Mouse (Mus musculus) limb, embryonic 14.5 days (tissue): ENCODE data around the gene Olfr1406. TPM values are rescaled to one million over a fixed set of nuclear protein-coding genes. Genes with fewer than 3 reads are reported as not detected.

Experiments used
- ATAC-seq: fragments of 200-750 bp; cut with Nextera tagmentation; 2 replicates; pipeline ENCODE4 v1.8.0; 2017; ENCODE audit warnings: low read depth, moderate number of reproducible peaks, moderate TSS enrichment; ENCODE audit not compliant: low FRiP score
- DNase-seq: peaks from one replicate; pipeline ENCODE4 v3.0.0-alpha.2; 2015; ENCODE audit warnings: low spot score
- H3K27ac ChIP-seq: fragments of 300-500 bp; sonication (generic); replicated peaks from 2 replicates; pipeline ENCODE4 v1.5.1; 2014; ENCODE audit warnings: low read depth, mild to moderate bottlenecking, low read length, moderate library complexity, mixed read lengths
- H3K27me3 ChIP-seq: fragments of 300-500 bp; sonication (generic); 2 replicates; pipeline ENCODE4 v1.6.1; 2014; ENCODE audit warnings: low read length, mixed read lengths; ENCODE audit not compliant: control insufficient read depth, insufficient read depth
- H3K36me3 ChIP-seq: fragments of 300-500 bp; sonication (generic); 2 replicates; pipeline ENCODE4 v1.6.1; 2014; ENCODE audit warnings: mild to moderate bottlenecking, low read length, moderate library complexity, mixed read lengths; ENCODE audit not compliant: control insufficient read depth, insufficient read depth
- H3K4me1 ChIP-seq: fragments of 300-500 bp; sonication (generic); 2 replicates; pipeline ENCODE4 v1.6.1; 2014; ENCODE audit warnings: antibody characterized with exemption, low read length, mixed read lengths; ENCODE audit not compliant: control insufficient read depth, insufficient read depth
- H3K4me2 ChIP-seq: fragments of 300-500 bp; sonication (generic); replicated peaks from 2 replicates; pipeline ENCODE4 v1.6.1; 2014; ENCODE audit warnings: low read depth, mild to moderate bottlenecking, low read length, moderate library complexity; ENCODE audit not compliant: severe bottlenecking
- H3K4me3 ChIP-seq: fragments of 300-500 bp; sonication (generic); replicated peaks from 2 replicates; pipeline ENCODE4 v1.5.1; 2014; ENCODE audit warnings: low read length
- H3K9ac ChIP-seq: fragments of 300-500 bp; sonication (generic); 2 replicates; pipeline ENCODE4 v1.6.1; 2014; ENCODE audit warnings: mild to moderate bottlenecking, low read depth, low read length, moderate library complexity; ENCODE audit not compliant: severe bottlenecking
- H3K9me3 ChIP-seq: fragments of 300-500 bp; sonication (generic); 2 replicates; pipeline ENCODE4 v1.6.1; 2016; ENCODE audit warnings: low read length; ENCODE audit not compliant: control insufficient read depth
- POLR2A ChIP-seq: fragments of 200-500 bp; IDR thresholded peaks from 2 replicates; pipeline ENCODE4 v1.8.0; 2012; ENCODE audit warnings: inconsistent platforms, mild to moderate bottlenecking, moderate library complexity, borderline replicate concordance; ENCODE audit not compliant: insufficient read depth, insufficient read length; ENCODE audit errors: extremely low read depth
- WGBS: fragments of 180-500 bp; shearing (Covaris S2); extraction: QIAGEN DNeasy Blood & Tissue Kit; methylation state at CpG from one replicate; pipeline ENCODE4 v1.1.7; 2014; 5-methylcytosine and 5-hydroxymethylcytosine counted together
- polyA plus RNA-seq, 2 experiments: library from polyadenylated mRNA; depleted of rRNA in 1 of 2; stranded (reverse) in 1 of 2; unstranded in 1 of 2; fragments of >200 nt; fragmentation: Nextera tagmentation in 1 of 2; extraction: Ambion mirVana in 1 of 2; gene quantifications; 2 replicates each; pipeline versions ENCODE4 v1.2.1 to v1.2.3; 2012 to 2014

Gene Olfr1406
- polyA plus RNA-seq, 2 experiments: not detected

DNA sequence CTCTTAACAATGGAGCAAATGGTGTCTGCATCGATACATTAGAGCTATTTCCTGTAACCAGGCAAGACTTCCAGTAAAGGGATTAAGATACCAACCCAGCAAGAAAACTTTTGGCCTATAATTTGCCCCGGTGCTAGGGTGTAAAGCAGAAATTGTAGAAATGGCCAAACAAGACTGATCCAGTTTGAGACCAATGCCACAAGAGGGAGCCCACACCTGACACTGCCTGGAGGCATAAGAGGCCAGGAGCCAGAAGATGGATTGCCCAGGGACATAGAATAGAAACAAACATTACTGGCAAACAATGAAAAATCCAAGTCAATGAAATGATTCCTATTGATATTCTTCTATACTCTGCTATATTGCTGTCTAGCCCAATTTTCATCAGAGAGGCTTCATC lies 5.9 kb upstream of the Olfr1406 start:
- no peak for TF ChIP-seq POLR2A
- H3K9ac ChIP-seq: no peak overlapping the region
- no peaks in the 10 kb centered on the region for H3K9me3 ChIP-seq
- WGBS: 71% methylated on average over 2 of the region's 2 CpGs
- no peak overlapping the region for H3K4me3 ChIP-seq
- ATAC-seq (no peak), DNase-seq (no peak)
- H3K4me1 ChIP-seq: no peaks in the 10 kb centered on the region
- no peaks in the 10 kb centered on the region for H3K36me3 ChIP-seq
- no peaks in the 10 kb centered on the region for H3K27me3 ChIP-seq
- no peak overlapping the region for H3K27ac ChIP-seq
- H3K4me2 ChIP-seq: no peak overlapping the region

DNA sequence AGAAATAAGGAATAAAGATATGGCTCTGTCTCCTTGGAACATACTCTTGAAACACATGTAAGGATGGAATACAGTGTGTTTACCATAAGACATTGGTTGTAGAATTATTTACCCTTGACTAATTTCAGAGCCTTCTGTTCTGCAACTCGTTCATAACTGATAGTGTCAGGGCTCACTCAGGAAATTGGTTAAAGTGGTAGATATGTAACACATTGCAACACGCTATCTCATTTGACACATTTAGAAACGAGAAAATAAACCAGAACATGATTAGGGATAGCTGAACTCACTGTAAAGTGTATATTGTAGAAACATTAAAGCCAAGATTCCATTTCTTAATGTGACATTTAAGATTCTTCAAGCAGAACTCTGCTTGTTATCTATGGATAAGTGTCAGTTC lies 1.6 kb upstream of the Olfr1406 start:
- H3K27ac ChIP-seq: no peak overlapping the region
- no peak for TF ChIP-seq POLR2A

DNA sequence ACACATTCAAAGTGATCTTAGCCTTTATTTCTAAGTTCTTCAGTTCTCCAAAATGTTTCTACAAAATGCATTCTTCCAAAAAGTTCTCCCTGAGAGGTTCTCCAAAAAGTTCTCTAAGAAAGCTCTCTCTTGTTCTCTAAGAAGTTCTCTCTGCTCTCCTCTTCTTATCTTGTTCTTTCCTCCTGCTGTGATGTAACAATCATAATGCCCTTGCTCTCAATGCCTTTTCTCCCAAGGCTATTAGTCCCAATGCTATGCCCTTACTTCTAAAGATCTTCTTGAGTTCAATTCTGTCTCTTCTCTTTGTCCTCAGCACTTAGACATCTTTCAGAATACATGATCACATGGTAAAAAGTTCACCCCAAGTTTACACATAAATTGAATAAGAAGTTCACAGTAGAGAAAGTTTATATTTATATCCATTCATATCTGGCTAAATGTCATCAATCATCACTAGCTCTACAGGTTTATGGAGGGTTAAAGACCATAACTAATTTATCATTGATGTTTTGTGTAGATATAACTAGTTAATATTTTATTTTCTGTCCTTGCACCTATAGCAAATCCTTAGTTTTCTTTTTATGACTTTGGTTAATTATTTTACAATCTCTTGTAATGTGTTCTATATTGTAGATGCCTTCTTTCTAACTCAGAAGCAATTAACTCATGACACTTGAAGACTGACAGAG lies 16.1 kb downstream of the Olfr1406 start:
- Histone ChIP-seq H3K9me3 (no peaks in the 10 kb centered on the region), H3K27ac (no peak overlapping the region), H3K9ac (no peak overlapping the region), H3K4me1 (no peaks in the 10 kb centered on the region), H3K4me3 (no peak overlapping the region), H3K27me3 (no peaks in the 10 kb centered on the region), H3K36me3 (no peaks in the 10 kb centered on the region), H3K4me2 (no peak overlapping the region)
- DNase-seq (no peak), ATAC-seq (no peak)
- no peak for TF ChIP-seq POLR2A

More for the DNA sequence above, 1.6 kb upstream of the Olfr1406 start:
- DNase-seq (no peak), ATAC-seq (no peak)
- no peak overlapping the region for H3K9ac ChIP-seq
- no peak overlapping the region for H3K4me3 ChIP-seq
- H3K36me3 ChIP-seq: no peaks in the 10 kb centered on the region
- 67% methylated on average over 3 of the region's 3 CpGs for WGBS
- no peaks in the 10 kb centered on the region for H3K4me1 ChIP-seq
- no peaks in the 10 kb centered on the region for H3K9me3 ChIP-seq
- no peaks in the 10 kb centered on the region for H3K27me3 ChIP-seq
- no peak overlapping the region for H3K4me2 ChIP-seq

DNA sequence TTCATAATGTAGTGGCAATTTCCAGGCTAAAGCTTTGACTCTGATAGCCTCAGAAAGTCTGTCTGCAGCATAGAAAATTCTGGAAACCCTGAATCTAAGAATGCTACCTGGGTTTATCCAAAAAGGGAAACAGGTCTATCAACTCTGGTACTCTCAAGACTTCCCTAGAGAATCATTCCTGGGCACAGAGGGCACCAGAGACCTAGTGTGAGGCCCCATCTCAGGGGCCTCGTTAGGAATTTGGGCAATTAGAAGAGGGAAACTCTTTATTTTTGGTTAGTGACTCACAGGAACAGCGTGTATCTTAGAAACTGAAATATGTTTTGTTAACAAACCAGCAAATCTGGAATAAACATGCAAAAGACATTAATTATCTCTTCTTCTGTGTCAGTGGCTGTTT lies 53.2 kb downstream of the Olfr1406 start, which contains the start of gene Olfr1408:
TSS of gene Olfr1408 (minus strand) at position 101 of the 400 bp plus-strand sequence.
- no peak for ATAC-seq
- H3K27ac ChIP-seq: no peak within 1 kb of the TSS
- no peaks in the 10 kb centered on the region for H3K36me3 ChIP-seq
- H3K27me3 ChIP-seq: no peaks in the 10 kb centered on the region
- H3K9ac ChIP-seq: no peak within 1 kb of the TSS
- 68% methylated on average over 2 of the region's 2 CpGs for WGBS
- no peak for TF ChIP-seq POLR2A
- no peaks in the 10 kb centered on the region for H3K4me1 ChIP-seq
- H3K4me2 ChIP-seq: no peak within 1 kb of the TSS
- no peak within 1 kb of the TSS for H3K4me3 ChIP-seq
- no peaks in the 10 kb centered on the region for H3K9me3 ChIP-seq
- no peak for DNase-seq

Other genes with a start within 250 kb of the Olfr1406 start
- gene Olfr16, start 240.2 kb downstream of the Olfr1406 start, polyA plus RNA-seq (2012; rRNA removed): not detected in 2 replicates
- not detected in 2 replicates for gene Olfr16, start 240.2 kb downstream of the Olfr1406 start, polyA plus RNA-seq (2014; fragmentation: Nextera tagmentation; extraction: Ambion mirVana)
- gene Olfr1408, start 53.3 kb downstream of the Olfr1406 start, polyA plus RNA-seq (2012; rRNA removed): not detected in 2 replicates
- not detected in 2 replicates for gene Olfr1408, start 53.3 kb downstream of the Olfr1406 start, polyA plus RNA-seq (2014; fragmentation: Nextera tagmentation; extraction: Ambion mirVana)
- not detected in 2 replicates for gene Olfr218, start 7.2 kb upstream of the Olfr1406 start, polyA plus RNA-seq (2012; rRNA removed)
- gene Olfr218, start 7.2 kb upstream of the Olfr1406 start, polyA plus RNA-seq (2014; fragmentation: Nextera tagmentation; extraction: Ambion mirVana): not detected in 2 replicates
- not detected in 2 replicates for gene Olfr1404, start 21.8 kb upstream of the Olfr1406 start, polyA plus RNA-seq (2012; rRNA removed)
- gene Olfr1404, start 21.8 kb upstream of the Olfr1406 start, polyA plus RNA-seq (2014; fragmentation: Nextera tagmentation; extraction: Ambion mirVana): not detected in 2 replicates
- gene Fcer1a, start 36.6 kb upstream of the Olfr1406 start, polyA plus RNA-seq (2012; rRNA removed): 0.09 and 0.13 TPM in 2 replicates
- gene Fcer1a, start 36.6 kb upstream of the Olfr1406 start, polyA plus RNA-seq (2014; fragmentation: Nextera tagmentation; extraction: Ambion mirVana): 0.28 TPM in 1 of 2 replicates, not detected in the other
- not detected in 2 replicates for gene Olfr418, start 75.4 kb upstream of the Olfr1406 start, polyA plus RNA-seq (2012; rRNA removed)
- not detected in 2 replicates for gene Olfr418, start 75.4 kb upstream of the Olfr1406 start, polyA plus RNA-seq (2014; fragmentation: Nextera tagmentation; extraction: Ambion mirVana)
- not detected in 2 replicates for gene Mptx2, start 87.1 kb upstream of the Olfr1406 start, polyA plus RNA-seq (2012; rRNA removed)
- not detected in 2 replicates for gene Mptx2, start 87.1 kb upstream of the Olfr1406 start, polyA plus RNA-seq (2014; fragmentation: Nextera tagmentation; extraction: Ambion mirVana)
- 2.1 and 2.2 TPM in 2 replicates for gene Ackr1, start 143.1 kb upstream of the Olfr1406 start, polyA plus RNA-seq (2012; rRNA removed)
- gene Ackr1, start 143.1 kb upstream of the Olfr1406 start, polyA plus RNA-seq (2014; fragmentation: Nextera tagmentation; extraction: Ambion mirVana): 1.1 TPM in 2 replicates
- gene Aim2, start 160.2 kb upstream of the Olfr1406 start, polyA plus RNA-seq (2012; rRNA removed): 1.1 and 1.8 TPM in 2 replicates
- gene Aim2, start 160.2 kb upstream of the Olfr1406 start, polyA plus RNA-seq (2014; fragmentation: Nextera tagmentation; extraction: Ambion mirVana): 0.80 and 1.2 TPM in 2 replicates
- 4.7 and 6.1 TPM in 2 replicates for gene Cadm3, start 177.1 kb upstream of the Olfr1406 start, polyA plus RNA-seq (2012; rRNA removed)
- 2.0 and 2.2 TPM in 2 replicates for gene Cadm3, start 177.1 kb upstream of the Olfr1406 start, polyA plus RNA-seq (2014; fragmentation: Nextera tagmentation; extraction: Ambion mirVana)